Mouse (Mus musculus): ENCODE measurements around the gene Slc43a1.
"Not testable (repeated sequence)": the region's sequence is repeated elsewhere in the genome, so short reads cannot be mapped to it uniquely, and the experiment has no call there.

Slc43a1 gene

DNA sequence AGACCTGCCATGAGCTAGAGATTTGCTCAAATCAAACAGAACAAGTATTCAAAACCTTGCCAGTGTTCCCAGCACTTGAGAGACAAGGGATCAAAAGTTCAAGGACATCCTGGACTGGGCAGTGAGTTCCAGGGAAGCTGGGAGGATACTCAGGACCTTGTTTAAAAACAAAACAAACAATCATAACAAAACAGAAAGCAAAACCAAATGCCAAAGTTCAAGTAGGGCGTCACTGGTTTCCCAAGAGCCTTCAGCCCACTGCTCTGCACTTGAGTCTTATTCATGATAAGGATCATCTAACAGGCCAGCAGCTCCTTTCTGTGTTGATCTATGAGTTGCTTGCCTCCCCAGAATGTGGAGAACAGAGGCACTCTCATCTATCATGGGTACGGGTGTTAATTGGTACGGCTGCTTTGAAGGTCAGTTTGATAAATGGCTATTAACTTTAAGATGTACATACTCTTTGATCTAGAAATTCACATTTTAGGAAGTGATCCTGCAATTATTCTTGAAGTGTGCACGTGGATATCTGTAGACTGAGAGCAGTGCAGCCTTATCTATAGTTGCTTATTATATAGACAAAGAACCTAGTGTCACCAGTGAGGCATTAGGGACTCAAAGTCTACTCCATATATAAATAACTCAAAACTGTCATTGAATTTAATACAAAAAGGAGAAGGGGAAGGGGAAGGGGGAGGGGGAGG lies 57.0 kb downstream of the Slc43a1 start:
- no peak for DNase-seq (ENCODE audit: low read depth, low spot score)

DNA sequence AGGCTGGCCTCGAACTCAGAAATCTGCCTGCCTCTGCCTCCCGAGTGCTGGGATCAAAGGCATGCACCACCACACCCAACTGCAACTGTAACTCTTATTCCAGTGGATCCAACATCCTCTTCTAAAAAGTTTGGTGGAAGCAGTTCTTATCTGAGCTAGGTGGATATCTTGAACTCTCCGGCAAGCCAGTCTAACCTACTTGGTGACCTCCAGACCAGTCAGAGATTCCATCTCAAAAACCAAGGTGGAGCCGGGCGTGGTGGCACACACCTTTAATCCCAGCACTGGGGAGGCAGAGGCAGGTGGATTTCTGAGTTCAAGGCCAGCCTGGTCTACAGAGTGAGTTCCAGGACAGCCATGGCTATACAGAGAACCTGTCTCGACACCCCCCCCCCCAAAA lies 58.0 kb downstream of the Slc43a1 start:
- not testable (repeated sequence) for DNase-seq (ENCODE audit: low read depth, low spot score)

DNA sequence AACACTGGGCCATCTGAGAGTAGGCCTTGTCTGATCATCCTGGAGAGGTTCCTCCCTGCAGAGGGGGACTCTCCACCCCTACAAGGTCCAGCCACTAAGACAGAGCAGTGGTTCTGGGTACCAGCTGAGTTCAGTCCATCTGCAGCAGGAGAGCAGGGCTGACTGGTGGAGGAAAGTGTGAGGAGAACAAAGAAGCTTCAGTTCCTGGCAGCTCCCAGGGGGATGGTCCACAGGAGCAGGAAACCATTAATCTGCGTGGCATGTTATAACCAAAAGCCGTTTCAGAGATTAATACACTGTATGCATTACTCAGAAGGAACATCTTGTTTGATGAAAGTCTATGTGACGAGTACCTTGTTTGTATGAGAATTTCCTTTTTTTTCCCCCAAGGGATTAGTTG lies 74.1 kb downstream of the Slc43a1 start:
- DNase-seq (ENCODE audit: low read depth, low spot score): no peak

All from telencephalon, adult 2 months (tissue).